Mouse (Mus musculus) spleen, adult 2 months (tissue): ENCODE results near the gene Rbfox1.

Source experiments
- CTCF ChIP-seq: fragments of 200-500 bp; IDR thresholded peaks from 2 replicates; pipeline ENCODE4 v1.5.1; 2011; ENCODE audit warnings: mild to moderate bottlenecking, inconsistent platforms; ENCODE audit not compliant: insufficient read depth, insufficient read length, insufficient replicate concordance; ENCODE audit errors: extremely low read depth
- POLR2A ChIP-seq: fragments of 200-500 bp; IDR thresholded peaks from 2 replicates; pipeline ENCODE4 v1.6.1; 2011; ENCODE audit warnings: low read depth, low read length, inconsistent platforms

GRCm38 (mm10) chr16:7081684-7082255 lies 1196.6 kb downstream of the Rbfox1 start:
- TF ChIP-seq CTCF (no peak), POLR2A (no peak)
